Mouse (Mus musculus): ENCODE measurements around the gene Apol9b. TPM values are rescaled to one million over a fixed set of nuclear protein-coding genes. Genes with fewer than 3 reads are reported as not detected.

Apol9b gene
- total and polyA plus RNA-seq, 3 experiments, result not detected

- Histone ChIP-seq H3K9ac (ENCODE audit: insufficient read depth, low read depth) (no peak overlapping the region), H3K4me3 (replicated peaks in 1 of 3; ENCODE audit: low read depth in 2 of 3, low read length in 2 of 3, poor library complexity in 1 of 3) (no peak overlapping the region), H3K4me1 (ENCODE audit: control insufficient read depth in 1 of 2, insufficient read depth in 2 of 2) (no peaks in the 10 kb centered on the region), H3K27me3 (replicated peaks) (no peaks in the 10 kb centered on the region), H3K36me3 (replicated peaks in 1 of 2; ENCODE audit: control insufficient read depth in 1 of 2, insufficient read depth in 1 of 2, low read length in 1 of 2) (peaks cover 98 to 100% of the 10 kb centered on the region in 2 experiments), H3K79me2 (replicated peaks; ENCODE audit: control insufficient read depth, extremely low read depth, insufficient read depth, poor library complexity, severe bottlenecking) (no peaks in the 10 kb centered on the region), H3K4me2 (ENCODE audit: insufficient read depth, low read depth, poor library complexity, severe bottlenecking) (no peak overlapping the region), H3K9me3 (replicated peaks; ENCODE audit: low read length) (no peaks in the 10 kb centered on the region), H3K27ac (ENCODE audit: insufficient read depth, low read depth) (no peak overlapping the region)
- dilution Hi-C loops (cut with MboI; ENCODE audit: extremely low pct_ligation_motif_present, extremely low pct_unique_long_range_greater_than_20kb, low sequenced_read_pairs), result no loop called here
- in situ Hi-C loops (cut with MboI; ENCODE audit: low pct_ligation_motif_present, low pct_unique_long_range_greater_than_20kb, low sequenced_read_pairs), result no loop called here
- TF ChIP-seq UBTF (IDR thresholded peaks at IDR 0.05; ENCODE audit: low read depth, low read length) (no peak), JUN (IDR thresholded peaks at IDR 0.05; ENCODE audit: insufficient read depth, low read depth, low read length) (no peak), CTCF (conservative IDR thresholded peaks at IDR 0.05 in 1 of 2, IDR thresholded peaks at IDR 0.05 in 1 of 2; ENCODE audit: low read depth in 2 of 2, low read length in 2 of 2) (no peak), GABPA (IDR thresholded peaks at IDR 0.05; ENCODE audit: insufficient replicate concordance, low read depth, low read length) (no peak), USF2 (conservative IDR thresholded peaks at IDR 0.05; ENCODE audit: low read depth, low read length) (no peak), SIN3A (IDR thresholded peaks at IDR 0.05; ENCODE audit: low read length) (no peak), PAX5 (IDR thresholded peaks at IDR 0.05; ENCODE audit: low read length) (no peak), SMC3 (IDR thresholded peaks at IDR 0.05; ENCODE audit: low read depth, low read length) (no peak), NRF1 (IDR thresholded peaks at IDR 0.05; ENCODE audit: low read depth, low read length) (no peak)
- DNase-seq (ENCODE audit: extremely low read depth), result no peak
Measured at GRCm38 (mm10) chr15:77784039-77784824, 55.4 kb downstream of the Apol9b start.

- no peaks in the 10 kb centered on the region for H3K9me3 ChIP-seq (replicated peaks; ENCODE audit: low read length)
- no peak for DNase-seq (ENCODE audit: extremely low read depth)
- H3K79me2 ChIP-seq (replicated peaks; ENCODE audit: control insufficient read depth, extremely low read depth, insufficient read depth, poor library complexity, severe bottlenecking), result no peaks in the 10 kb centered on the region
- H3K4me1 ChIP-seq (ENCODE audit: control insufficient read depth in 1 of 2, insufficient read depth in 2 of 2), result no peaks in the 10 kb centered on the region
- no peak overlapping the region for H3K9ac ChIP-seq (ENCODE audit: insufficient read depth, low read depth)
- TF ChIP-seq POLR2A (IDR thresholded peaks at IDR 0.05; ENCODE audit: low read depth, low read length), result no peak
- TF ChIP-seq CHD1 (IDR thresholded peaks at IDR 0.05; ENCODE audit: low read depth, low read length), result no peak
- TF ChIP-seq POLR2AphosphoS2 (IDR thresholded peaks at IDR 0.05; ENCODE audit: low read depth, low read length), result no peak
- no peak for TF ChIP-seq MXI1 (IDR thresholded peaks at IDR 0.05; ENCODE audit: low read depth, low read length)
- TF ChIP-seq UBTF (IDR thresholded peaks at IDR 0.05; ENCODE audit: low read depth, low read length), result no peak
- TF ChIP-seq CHD2 (IDR thresholded peaks at IDR 0.05; ENCODE audit: low read length), result no peak
- TF ChIP-seq PAX5 (IDR thresholded peaks at IDR 0.05; ENCODE audit: low read length), result no peak
- no peak for TF ChIP-seq MAZ (IDR thresholded peaks at IDR 0.05; ENCODE audit: low read depth, low read length)
- in situ Hi-C loops (cut with MboI; ENCODE audit: low pct_ligation_motif_present, low pct_unique_long_range_greater_than_20kb, low sequenced_read_pairs) (loop anchor here (5.0 kb wide), 1 partner anchor 56 kb away; the partner anchor contains the start of gene Myh9), dilution Hi-C loops (cut with MboI; ENCODE audit: extremely low pct_ligation_motif_present, extremely low pct_unique_long_range_greater_than_20kb, low sequenced_read_pairs) (no loop called here)
- H3K4me3 ChIP-seq (replicated peaks in 1 of 3; ENCODE audit: low read depth in 2 of 3, low read length in 2 of 3, poor library complexity in 1 of 3), result no peak overlapping the region
- no peak overlapping the region for H3K27ac ChIP-seq (ENCODE audit: insufficient read depth, low read depth)
- H3K4me2 ChIP-seq (ENCODE audit: insufficient read depth, low read depth, poor library complexity, severe bottlenecking), result no peak overlapping the region
- peaks cover 98 to 100% of the 10 kb centered on the region in 2 experiments for H3K36me3 ChIP-seq (replicated peaks in 1 of 2; ENCODE audit: control insufficient read depth in 1 of 2, insufficient read depth in 1 of 2, low read length in 1 of 2)
- no peaks in the 10 kb centered on the region for H3K27me3 ChIP-seq (replicated peaks)
Measured at GRCm38 (mm10) chr15:77785807-77786206, 57.0 kb downstream of the Apol9b start.

Other genes starting within 250 kb of the Apol9b start
- gene Apol11a, start 220.8 kb upstream of the Apol9b start, total RNA-seq (2012; rRNA removed), result not detected in 2 replicates
- not detected in 2 replicates for gene Apol11a, start 220.8 kb upstream of the Apol9b start, total RNA-seq (2014; rRNA removed)
- not detected in 2 replicates for gene Apol11a, start 220.8 kb upstream of the Apol9b start, polyA plus RNA-seq (2012; ENCODE audit: insufficient read length, low read depth)
- gene Apol7c, start 195.7 kb upstream of the Apol9b start, total RNA-seq (2012; rRNA removed), result not detected in 2 replicates
- gene Apol7c, start 195.7 kb upstream of the Apol9b start, total RNA-seq (2014; rRNA removed), result not detected in 2 replicates
- gene Apol7c, start 195.7 kb upstream of the Apol9b start, polyA plus RNA-seq (2012; ENCODE audit: insufficient read length, low read depth), result 0.17 and 0.37 TPM in 2 replicates
- gene 1700025B11Rik, start 167.1 kb upstream of the Apol9b start, total RNA-seq (2012; rRNA removed), result not detected in 2 replicates
- not detected in 2 replicates for gene 1700025B11Rik, start 167.1 kb upstream of the Apol9b start, total RNA-seq (2014; rRNA removed)
- gene 1700025B11Rik, start 167.1 kb upstream of the Apol9b start, polyA plus RNA-seq (2012; ENCODE audit: insufficient read length, low read depth), result not detected in 2 replicates
- gene Apol10b, start 132.9 kb upstream of the Apol9b start, total RNA-seq (2012; rRNA removed), result 2.3 and 2.9 TPM in 2 replicates
- 4.9 and 5.2 TPM in 2 replicates for gene Apol10b, start 132.9 kb upstream of the Apol9b start, total RNA-seq (2014; rRNA removed)
- gene Apol10b, start 132.9 kb upstream of the Apol9b start, polyA plus RNA-seq (2012; ENCODE audit: insufficient read length, low read depth), result 3.6 and 4.3 TPM in 2 replicates
- not detected in 2 replicates for gene Gm36245, start 129.8 kb upstream of the Apol9b start, total RNA-seq (2012; rRNA removed)
- gene Gm36245, start 129.8 kb upstream of the Apol9b start, total RNA-seq (2014; rRNA removed), result not detected in 2 replicates
- not detected in 2 replicates for gene Gm36245, start 129.8 kb upstream of the Apol9b start, polyA plus RNA-seq (2012; ENCODE audit: insufficient read length, low read depth)
- gene Apol11b, start 85.8 kb upstream of the Apol9b start, total RNA-seq (2012; rRNA removed), result 0.04 and 0.08 TPM in 2 replicates
- 0.26 TPM in 1 of 2 replicates, not detected in the other for gene Apol11b, start 85.8 kb upstream of the Apol9b start, total RNA-seq (2014; rRNA removed)
- gene Apol11b, start 85.8 kb upstream of the Apol9b start, polyA plus RNA-seq (2012; ENCODE audit: insufficient read length, low read depth), result 0.19 TPM in 1 of 2 replicates, not detected in the other
- gene Apol7e, start 30.2 kb upstream of the Apol9b start, total RNA-seq (2012; rRNA removed), result not detected in 2 replicates
- gene Apol7e, start 30.2 kb upstream of the Apol9b start, total RNA-seq (2014; rRNA removed), result not detected in 2 replicates
- not detected in 2 replicates for gene Apol7e, start 30.2 kb upstream of the Apol9b start, polyA plus RNA-seq (2012; ENCODE audit: insufficient read length, low read depth)
- 0.17 TPM in 1 of 2 replicates, not detected in the other for gene Apol8, start 28.0 kb downstream of the Apol9b start, total RNA-seq (2012; rRNA removed)
- gene Apol8, start 28.0 kb downstream of the Apol9b start, total RNA-seq (2014; rRNA removed), result 0.15 and 0.84 TPM in 2 replicates
- 0.14 and 0.50 TPM in 2 replicates for gene Apol8, start 28.0 kb downstream of the Apol9b start, polyA plus RNA-seq (2012; ENCODE audit: insufficient read length, low read depth)
- gene Myh9, start 113.1 kb downstream of the Apol9b start, total RNA-seq (2012; rRNA removed), result 128 and 146 TPM in 2 replicates
- 43.8 and 46.4 TPM in 2 replicates for gene Myh9, start 113.1 kb downstream of the Apol9b start, total RNA-seq (2014; rRNA removed)
- 165 and 178 TPM in 2 replicates for gene Myh9, start 113.1 kb downstream of the Apol9b start, polyA plus RNA-seq (2012; ENCODE audit: insufficient read length, low read depth)
- gene Txn2, start 200.0 kb downstream of the Apol9b start, total RNA-seq (2012; rRNA removed), result 105 and 122 TPM in 2 replicates
- gene Txn2, start 200.0 kb downstream of the Apol9b start, total RNA-seq (2014; rRNA removed), result 16.8 and 22.4 TPM in 2 replicates
- gene Txn2, start 200.0 kb downstream of the Apol9b start, polyA plus RNA-seq (2012; ENCODE audit: insufficient read length, low read depth), result 188 and 209 TPM in 2 replicates
- gene Foxred2, start 227.7 kb downstream of the Apol9b start, total RNA-seq (2012; rRNA removed), result 0.17 and 0.59 TPM in 2 replicates
- 0.39 and 0.41 TPM in 2 replicates for gene Foxred2, start 227.7 kb downstream of the Apol9b start, total RNA-seq (2014; rRNA removed)
- gene Foxred2, start 227.7 kb downstream of the Apol9b start, polyA plus RNA-seq (2012; ENCODE audit: insufficient read length, low read depth), result 0.18 and 0.43 TPM in 2 replicates
- gene Eif3d, start 241.8 kb downstream of the Apol9b start, total RNA-seq (2012; rRNA removed), result 344 and 352 TPM in 2 replicates
- 269 and 302 TPM in 2 replicates for gene Eif3d, start 241.8 kb downstream of the Apol9b start, total RNA-seq (2014; rRNA removed)
- gene Eif3d, start 241.8 kb downstream of the Apol9b start, polyA plus RNA-seq (2012; ENCODE audit: insufficient read length, low read depth), result 406 and 493 TPM in 2 replicates